Mouse (Mus musculus): ENCODE measurements around the gene Mpo. TPM values are rescaled to one million over a fixed set of nuclear protein-coding genes. Genes with fewer than 3 reads are reported as not detected.

Gene Mpo
- total and polyA plus RNA-seq, 3 experiments, result 0.13 TPM; not detected in 2

GRCm38 (mm10) chr11:87840676-87841075 lies 47.3 kb downstream of the Mpo start:
- no peak for DNase-seq (ENCODE audit: low read depth, low spot score)
- Histone ChIP-seq H3K27me3 (ENCODE audit: control insufficient read depth in 1 of 2, insufficient read depth in 2 of 2, low read length in 2 of 2) (peaks cover 13 to 20% of the 10 kb centered on the region in 2 experiments), H3K9me3 (replicated peaks; ENCODE audit: insufficient read depth, low read length) (no peaks in the 10 kb centered on the region), H3K4me1 (ENCODE audit: control insufficient read depth in 1 of 2, insufficient read depth in 2 of 2, low read length in 2 of 2) (no peaks in the 10 kb centered on the region), H3K4me3 (ENCODE audit: control insufficient read depth in 1 of 2, insufficient read depth in 1 of 2, low read depth in 2 of 2, low read length in 2 of 2) (no peak overlapping the region), H3K9ac (ENCODE audit: control insufficient read depth, low read depth, low read length, poor library complexity, severe bottlenecking) (no peak overlapping the region), H3K36me3 (ENCODE audit: control insufficient read depth in 1 of 2, insufficient read depth in 2 of 2, low read length in 2 of 2) (no peaks in the 10 kb centered on the region), H3K79me2 (ENCODE audit: control insufficient read depth, insufficient read depth, low read length, poor library complexity) (no peaks in the 10 kb centered on the region), H3K27ac (ENCODE audit: control insufficient read depth, low read depth, low read length) (no peak overlapping the region)
- TF ChIP-seq NRF1 (IDR thresholded peaks at IDR 0.05; ENCODE audit: insufficient read depth, low read depth, low read length, poor library complexity, severe bottlenecking) (no peak), CHD1 (IDR thresholded peaks at IDR 0.05; ENCODE audit: low read depth, low read length) (no peak), GABPA (IDR thresholded peaks at IDR 0.05; ENCODE audit: low read depth, low read length) (no peak), TBP (IDR thresholded peaks at IDR 0.05; ENCODE audit: low read depth, low read length) (no peak), MEF2A (IDR thresholded peaks at IDR 0.05; ENCODE audit: extremely low read depth, insufficient replicate concordance, low read depth, low read length, poor library complexity, severe bottlenecking) (no peak), ZKSCAN1 (IDR thresholded peaks at IDR 0.05; ENCODE audit: low read depth, low read length) (no peak)

GRCm38 (mm10) chr11:87841436-87841835 lies 48.1 kb downstream of the Mpo start:
- TF ChIP-seq TBP (IDR thresholded peaks at IDR 0.05; ENCODE audit: low read depth, low read length) (no peak), USF2 (IDR thresholded peaks at IDR 0.05; ENCODE audit: borderline replicate concordance in 1 of 2, insufficient read depth in 1 of 2, low read depth in 1 of 2, low read length in 2 of 2) (no peak), KAT2A (conservative IDR thresholded peaks at IDR 0.05; ENCODE audit: low read depth, low read length) (no peak), POLR2A (IDR thresholded peaks at IDR 0.05; ENCODE audit: control insufficient read depth in 1 of 2, insufficient read depth in 1 of 2, low read depth in 1 of 2, low read length in 2 of 2, poor library complexity in 1 of 2) (no peak), MAX (IDR thresholded peaks at IDR 0.05; ENCODE audit: low read length) (no peak), ZMIZ1 (IDR thresholded peaks at IDR 0.05; ENCODE audit: low read depth, low read length) (no peak), POLR2AphosphoS5 (IDR thresholded peaks at IDR 0.05; ENCODE audit: borderline replicate concordance, low read depth, low read length) (no peak), E2F4 (IDR thresholded peaks at IDR 0.05; ENCODE audit: borderline replicate concordance, low read depth, low read length) (no peak), SMC3 (IDR thresholded peaks at IDR 0.05; ENCODE audit: low read depth, low read length) (no peak), ELF1 (IDR thresholded peaks at IDR 0.05; ENCODE audit: low read depth, low read length) (no peak), TCF12 (IDR thresholded peaks at IDR 0.05; ENCODE audit: low read depth, low read length) (no peak), GATA1 (IDR thresholded peaks at IDR 0.05; ENCODE audit: low read depth, low read length) (no peak), MXI1 (IDR thresholded peaks at IDR 0.05; ENCODE audit: low read depth, low read length) (no peak), ZKSCAN1 (IDR thresholded peaks at IDR 0.05; ENCODE audit: low read depth, low read length) (no peak), HCFC1 (IDR thresholded peaks at IDR 0.05; ENCODE audit: low read depth, low read length) (no peak), SIN3A (IDR thresholded peaks at IDR 0.05; ENCODE audit: low read length) (no peak), BHLHE40 (IDR thresholded peaks at IDR 0.05; ENCODE audit: borderline replicate concordance, low read depth, low read length) (no peak), RAD21 (IDR thresholded peaks at IDR 0.05; ENCODE audit: low read depth, low read length) (no peak), UBTF (IDR thresholded peaks at IDR 0.05; ENCODE audit: borderline replicate concordance, insufficient read depth, low read depth, low read length) (no peak)
- H3K79me2 ChIP-seq (ENCODE audit: control insufficient read depth, insufficient read depth, low read length, poor library complexity), result no peaks in the 10 kb centered on the region
- H3K9me3 ChIP-seq (replicated peaks; ENCODE audit: insufficient read depth, low read length), result no peaks in the 10 kb centered on the region
- no peak for DNase-seq (ENCODE audit: low read depth, low spot score)
- peaks cover 14 to 18% of the 10 kb centered on the region in 2 experiments for H3K27me3 ChIP-seq (ENCODE audit: control insufficient read depth in 1 of 2, insufficient read depth in 2 of 2, low read length in 2 of 2)
- no peak overlapping the region for H3K27ac ChIP-seq (ENCODE audit: control insufficient read depth, low read depth, low read length)
- no peaks in the 10 kb centered on the region for H3K4me1 ChIP-seq (ENCODE audit: control insufficient read depth in 1 of 2, insufficient read depth in 2 of 2, low read length in 2 of 2)
- H3K9ac ChIP-seq (ENCODE audit: control insufficient read depth, low read depth, low read length, poor library complexity, severe bottlenecking), result no peak overlapping the region
- no peak overlapping the region for H3K4me3 ChIP-seq (ENCODE audit: control insufficient read depth in 1 of 2, insufficient read depth in 1 of 2, low read depth in 2 of 2, low read length in 2 of 2)
- no peaks in the 10 kb centered on the region for H3K36me3 ChIP-seq (ENCODE audit: control insufficient read depth in 1 of 2, insufficient read depth in 2 of 2, low read length in 2 of 2)

Measured in MEL (cell line).